Mouse (Mus musculus): ENCODE data around the gene Dcaf17. TPM values are rescaled to one million over a fixed set of nuclear protein-coding genes. Genes with fewer than 3 reads are reported as not detected.

Gene Dcaf17
- polyA plus RNA-seq, 1 experiment from 2014 or later = 41.0 TPM

- Histone ChIP-seq H3K4me1 (no peaks in the 10 kb centered on the region), H3K4me2 (replicated peaks) (no peak overlapping the region), H3K27ac (replicated peaks) (no peak overlapping the region), H3K9ac (replicated peaks) (no peak overlapping the region), H3K36me3 (no peaks in the 10 kb centered on the region), H3K9me3 (no peaks in the 10 kb centered on the region), H3K27me3 (no peaks in the 10 kb centered on the region), H3K4me3 (no peak overlapping the region)
- WGBS = 88% methylated on average over 9 of the region's 9 CpGs
- no peak for ATAC-seq (replicated peaks)
Observed at GRCm38 (mm10) chr2:71134041-71134505, 78.9 kb downstream of the Dcaf17 start.

DNA sequence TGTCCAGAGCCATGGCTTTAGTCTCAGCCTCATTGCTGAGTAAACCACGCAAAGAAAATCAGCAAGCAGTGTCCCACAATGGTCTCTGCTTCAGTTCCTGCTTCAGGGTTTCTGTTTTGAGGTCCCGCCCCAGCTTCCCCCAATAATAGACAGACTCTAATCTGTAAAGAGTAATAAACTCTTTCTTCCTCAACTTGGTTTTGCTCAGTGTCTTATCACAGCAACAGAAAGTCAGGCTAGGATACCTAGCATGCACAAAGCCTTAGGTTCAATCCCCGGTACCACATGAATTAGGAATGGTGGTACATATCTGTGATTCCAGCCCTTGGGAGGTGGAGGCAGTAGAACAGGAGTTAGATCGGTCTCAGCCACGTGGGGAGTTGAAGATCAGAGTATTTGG, 79.7 kb downstream of the Dcaf17 start:
- H3K9me3 ChIP-seq = no peaks in the 10 kb centered on the region
- H3K4me2 ChIP-seq (replicated peaks) = no peak overlapping the region
- no peak overlapping the region for H3K9ac ChIP-seq (replicated peaks)
- WGBS = 81% methylated on average over 5 of the region's 5 CpGs
- H3K27ac ChIP-seq (replicated peaks) = no peak overlapping the region
- H3K4me3 ChIP-seq = no peak overlapping the region
- no peaks in the 10 kb centered on the region for H3K27me3 ChIP-seq
- no peaks in the 10 kb centered on the region for H3K36me3 ChIP-seq
- no peak for ATAC-seq (replicated peaks)
- H3K4me1 ChIP-seq = no peaks in the 10 kb centered on the region

- Histone ChIP-seq H3K4me2 (replicated peaks) (no peak overlapping the region), H3K9ac (replicated peaks) (no peak overlapping the region), H3K27me3 (no peaks in the 10 kb centered on the region), H3K4me1 (no peaks in the 10 kb centered on the region), H3K36me3 (no peaks in the 10 kb centered on the region), H3K9me3 (no peaks in the 10 kb centered on the region), H3K27ac (replicated peaks) (no peak overlapping the region), H3K4me3 (no peak overlapping the region)
- ATAC-seq (replicated peaks) = no peak
- 71% methylated on average over 4 of the region's 4 CpGs for WGBS
Observed at GRCm38 (mm10) chr2:71140622-71141021, 85.5 kb downstream of the Dcaf17 start.

DNA sequence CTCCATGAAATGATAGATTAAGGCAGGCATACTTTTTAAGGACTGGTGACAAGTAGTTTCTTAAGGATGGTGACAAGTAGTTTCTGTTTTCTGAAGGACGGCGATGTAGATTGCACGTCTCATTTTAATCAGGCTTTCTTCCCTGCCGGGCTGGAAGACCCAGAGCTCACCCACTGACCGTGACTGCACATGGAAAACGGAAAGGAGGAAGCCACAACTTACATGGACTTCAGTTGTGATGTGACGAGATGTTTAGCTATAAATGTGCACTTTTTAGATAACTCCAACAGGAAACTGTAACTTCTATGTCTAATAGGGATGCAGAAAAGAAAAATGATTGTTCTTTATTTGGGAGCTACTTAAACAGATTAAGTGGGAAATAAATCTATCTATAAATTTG, 87.3 kb downstream of the Dcaf17 start:
- ATAC-seq (replicated peaks) = no peak
- H3K4me3 ChIP-seq = no peak overlapping the region
- no peak overlapping the region for H3K9ac ChIP-seq (replicated peaks)
- no peak overlapping the region for H3K4me2 ChIP-seq (replicated peaks)
- no peaks in the 10 kb centered on the region for H3K4me1 ChIP-seq
- no peaks in the 10 kb centered on the region for H3K9me3 ChIP-seq
- H3K36me3 ChIP-seq = no peaks in the 10 kb centered on the region
- no peaks in the 10 kb centered on the region for H3K27me3 ChIP-seq
- 71% methylated on average over 7 of the region's 7 CpGs for WGBS
- H3K27ac ChIP-seq (replicated peaks) = no peak overlapping the region

DNA sequence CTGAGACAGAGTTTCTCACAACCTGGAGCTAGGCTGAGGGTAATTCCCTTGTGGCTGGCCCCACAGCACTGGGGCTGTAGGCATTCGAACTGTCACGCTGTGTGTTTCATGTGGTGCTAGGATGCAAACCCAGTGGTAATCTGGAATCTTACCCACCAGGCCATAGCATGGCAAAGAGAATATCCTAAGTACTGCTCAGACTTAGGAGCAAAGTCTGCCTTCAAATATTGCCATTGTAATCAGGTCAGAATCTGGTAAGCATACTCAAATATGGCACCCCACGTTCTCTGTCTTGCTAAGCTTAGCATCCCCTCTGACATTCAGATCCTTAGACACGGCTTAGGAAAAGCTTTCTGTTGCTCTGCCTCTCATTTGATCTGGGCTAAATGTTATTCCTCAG, 90.7 kb downstream of the Dcaf17 start:
- 92% methylated on average over 4 of the region's 4 CpGs for WGBS
- H3K4me2 ChIP-seq (replicated peaks) = no peak overlapping the region
- no peak overlapping the region for H3K27ac ChIP-seq (replicated peaks)
- no peaks in the 10 kb centered on the region for H3K27me3 ChIP-seq
- H3K4me3 ChIP-seq = no peak overlapping the region
- no peaks in the 10 kb centered on the region for H3K9me3 ChIP-seq
- H3K4me1 ChIP-seq = peaks cover 7% of the 10 kb centered on the region
- ATAC-seq (replicated peaks) = no peak
- H3K36me3 ChIP-seq = no peaks in the 10 kb centered on the region
- H3K9ac ChIP-seq (replicated peaks) = no peak overlapping the region

DNA sequence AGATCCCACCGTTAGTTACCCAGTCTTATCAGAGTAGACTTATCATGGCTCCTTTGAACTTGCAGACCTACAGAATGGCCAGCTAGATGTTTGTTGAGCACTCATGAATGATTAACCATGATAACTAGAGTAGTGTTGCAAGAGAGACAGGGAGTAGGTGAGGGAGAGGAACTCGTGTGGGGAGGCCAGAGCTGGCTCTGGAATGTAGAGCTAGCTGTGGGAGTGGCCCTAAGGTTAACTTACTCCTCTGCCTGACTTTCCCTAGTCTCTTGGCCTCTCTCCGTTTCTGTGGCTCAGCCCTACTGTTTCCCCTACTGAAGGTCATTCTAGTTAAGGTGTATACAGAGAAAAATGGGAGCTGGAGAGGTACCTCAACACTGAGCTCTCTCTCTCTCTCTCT, 91.1 kb downstream of the Dcaf17 start:
- Histone ChIP-seq H3K4me3 (no peak overlapping the region), H3K4me2 (replicated peaks) (no peak overlapping the region), H3K9ac (replicated peaks) (no peak overlapping the region), H3K27ac (replicated peaks) (no peak overlapping the region), H3K9me3 (no peaks in the 10 kb centered on the region), H3K27me3 (no peaks in the 10 kb centered on the region), H3K4me1 (peaks cover 7% of the 10 kb centered on the region), H3K36me3 (no peaks in the 10 kb centered on the region)
- 70% methylated on average over 3 of the region's 3 CpGs for WGBS
- no peak for ATAC-seq (replicated peaks)

DNA sequence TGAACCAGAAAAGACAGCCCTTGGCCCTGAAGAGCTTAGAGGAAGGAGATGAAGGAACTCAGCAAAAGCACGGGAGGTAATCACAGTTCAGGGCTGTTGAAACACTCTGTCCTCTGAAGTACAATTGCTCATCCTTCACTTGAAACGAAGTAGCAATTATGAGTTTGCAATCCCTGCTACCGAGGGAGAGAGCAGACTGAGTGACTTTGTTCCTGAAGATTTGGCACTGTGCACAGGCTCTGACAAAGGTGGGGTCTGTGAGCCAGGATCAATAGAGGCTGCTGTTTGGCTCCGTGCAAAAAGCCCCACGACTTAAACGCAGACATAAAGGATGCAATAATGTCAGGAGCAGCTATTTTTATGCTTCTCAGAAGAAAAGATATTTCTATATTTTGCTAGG, 92.7 kb downstream of the Dcaf17 start:
- H3K27me3 ChIP-seq = no peaks in the 10 kb centered on the region
- no peak overlapping the region for H3K27ac ChIP-seq (replicated peaks)
- no peak overlapping the region for H3K4me2 ChIP-seq (replicated peaks)
- 18% methylated on average over 6 of the region's 6 CpGs for WGBS
- H3K9ac ChIP-seq (replicated peaks) = no peak overlapping the region
- no peaks in the 10 kb centered on the region for H3K36me3 ChIP-seq
- peak; percentile 51; the same call in 1 of the 2 replicates for ATAC-seq (replicated peaks)
- H3K4me1 ChIP-seq = peaks cover 7% of the 10 kb centered on the region
- H3K4me3 ChIP-seq = no peak overlapping the region
- H3K9me3 ChIP-seq = no peaks in the 10 kb centered on the region

Other genes starting within 250 kb of the Dcaf17 start
- gene Tlk1, start 229.6 kb upstream of the Dcaf17 start, polyA plus RNA-seq (2015; fragmentation: Nextera tagmentation; extraction: Ambion mirVana) = 25.3 and 29.3 TPM in 2 replicates
- 14.7 and 16.5 TPM in 2 replicates for gene Mettl8, start 255 bp downstream of the Dcaf17 start, polyA plus RNA-seq (2015; fragmentation: Nextera tagmentation; extraction: Ambion mirVana)
- 1.0 and 1.5 TPM in 2 replicates for gene Cybrd1, start 62.6 kb downstream of the Dcaf17 start, polyA plus RNA-seq (2015; fragmentation: Nextera tagmentation; extraction: Ambion mirVana)
- gene Dync1i2, start 156.4 kb downstream of the Dcaf17 start, polyA plus RNA-seq (2015; fragmentation: Nextera tagmentation; extraction: Ambion mirVana) = 175 and 190 TPM in 2 replicates

Data from forebrain, embryonic 15.5 days (tissue).